Mouse (Mus musculus) stomach, postnatal 0 days (tissue): ENCODE data around the gene Trpm3.

Experiments
- CTCF ChIP-seq: IDR thresholded peaks from 2 replicates; pipeline ENCODE4 v1.5.1; 2016; ENCODE audit warnings: antibody characterized with exemption, low read depth, mild to moderate bottlenecking, moderate library complexity
- EP300 ChIP-seq: optimal IDR thresholded peaks from 2 replicates; pipeline ENCODE3; 2016; ENCODE audit warnings: antibody characterized with exemption

DNA sequence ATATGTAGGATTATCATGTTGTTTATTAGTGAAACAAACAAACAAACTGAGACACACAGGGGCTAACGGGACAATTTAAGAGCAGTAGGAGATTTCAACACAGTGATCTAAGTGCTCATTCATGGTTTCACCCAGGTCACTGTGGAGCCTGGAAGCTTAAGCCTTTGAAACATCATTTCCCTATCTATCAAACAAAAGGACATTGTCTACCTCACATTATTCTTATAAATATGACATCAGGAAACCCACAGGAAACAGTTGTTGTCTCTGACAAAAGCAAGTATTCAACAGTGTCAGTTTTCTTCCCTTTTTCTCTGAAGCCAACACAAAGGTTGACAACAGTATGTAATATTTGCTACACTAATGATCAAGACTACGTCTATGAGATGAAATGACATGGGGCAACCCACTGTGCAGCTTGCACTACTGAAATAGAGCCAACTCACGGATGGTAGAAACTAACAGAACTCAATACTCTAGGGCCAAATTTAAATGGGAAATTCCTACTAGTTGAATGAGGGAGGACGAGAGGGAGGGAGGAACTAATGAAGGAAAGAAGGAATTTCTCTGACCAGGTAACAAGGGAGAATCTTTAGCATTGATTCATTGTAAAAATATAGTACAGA lies 443.4 kb downstream of the Trpm3 start:
- TF ChIP-seq CTCF, result no peak
- TF ChIP-seq EP300, result no peak
